Mouse (Mus musculus) embryonic fibroblast, embryonic 13.5 days (primary cell): ENCODE measurements around the gene Tnfaip3. TPM values are rescaled to one million over a fixed set of nuclear protein-coding genes. Genes with fewer than 3 reads are reported as not detected.
A peak's percentile ranks its signal among the peaks of the same experiment; 100 is the strongest.

Experiments
- H3K27ac ChIP-seq: 2 replicates; pipeline ENCODE4 v1.5.1; 2012; ENCODE audit warnings: low read length, control low read depth, inconsistent platforms; ENCODE audit not compliant: insufficient read depth
- H3K4me1 ChIP-seq: 2 replicates; pipeline ENCODE4 v1.6.1; 2011; ENCODE audit warnings: low read length; ENCODE audit not compliant: control insufficient read depth, insufficient read depth
- H3K4me3 ChIP-seq: 2 replicates; pipeline ENCODE4 v1.5.1; 2011; ENCODE audit warnings: mild to moderate bottlenecking, control low read depth, low read length; ENCODE audit not compliant: insufficient read depth
- CTCF ChIP-seq: IDR thresholded peaks from 2 replicates; pipeline ENCODE4 v1.5.1; 2011; ENCODE audit warnings: mild to moderate bottlenecking, control low read depth, low read length, moderate library complexity, borderline replicate concordance; ENCODE audit not compliant: insufficient read depth
- POLR2A ChIP-seq: IDR thresholded peaks from 2 replicates; pipeline ENCODE4 v1.6.1; 2011; ENCODE audit warnings: low read depth, mild to moderate bottlenecking, control low read depth, low read length, moderate library complexity
- polyA plus RNA-seq: library from polyadenylated mRNA; stranded (reverse); fragments of >200 nt; gene quantifications from 2 replicates; pipeline ENCODE4 v1.2.4, GENCODE M21; 2011; ENCODE audit warnings: low read depth; ENCODE audit not compliant: missing spikeins, insufficient read length

The Tnfaip3 gene
- polyA plus RNA-seq, 1 experiment, result 8.2 TPM

DNA sequence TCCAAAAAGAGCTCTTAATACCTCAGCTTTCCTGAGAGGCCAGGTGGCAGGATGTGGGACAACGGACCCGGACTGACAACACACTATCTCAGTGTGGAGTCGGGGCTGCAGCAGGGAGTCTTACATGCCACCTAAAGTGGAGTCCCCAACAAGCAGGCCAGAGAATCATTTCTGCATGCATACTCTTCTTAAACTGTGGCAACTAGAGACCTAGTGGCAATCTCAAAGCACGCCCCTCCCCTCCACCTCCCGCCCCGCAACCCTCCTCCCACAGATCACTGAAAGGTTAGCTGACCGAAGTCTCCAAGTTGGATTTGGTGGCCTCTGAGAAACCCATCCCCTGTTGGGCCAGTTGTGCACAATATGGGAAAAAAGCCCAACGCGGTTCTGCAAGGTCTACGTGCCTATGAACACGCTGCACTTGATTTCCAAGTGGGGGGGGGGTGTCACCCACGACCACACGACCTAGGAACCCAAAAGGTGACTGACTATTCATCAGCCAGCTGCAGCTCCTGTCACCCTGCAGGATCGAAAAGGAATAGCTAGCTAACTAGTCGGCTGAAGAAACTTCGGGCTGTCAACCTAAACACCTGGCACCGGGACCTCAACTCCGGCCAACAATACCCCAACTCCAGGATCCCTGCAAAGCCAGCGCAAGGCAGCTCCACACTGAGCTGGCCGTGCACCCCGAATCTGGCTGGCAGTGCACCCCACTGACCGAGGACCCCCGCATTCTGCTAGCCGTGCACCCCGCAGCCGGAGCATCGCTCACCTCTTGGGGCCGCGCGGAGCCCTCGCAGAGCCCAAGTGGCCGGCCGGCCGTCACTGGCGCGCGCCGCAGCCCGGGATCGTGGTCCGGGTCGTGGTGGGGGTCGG is 838 bp downstream of the Tnfaip3 start:
- Histone ChIP-seq H3K4me3 (peak overlapping the region; percentile 71), H3K27ac (peak overlapping the region; percentile 7; the same call in 1 of the 2 replicates), H3K4me1 (no peaks in the 10 kb centered on the region; the same call in 1 of the 2 replicates)
- TF ChIP-seq CTCF, result no peak
- no peak for TF ChIP-seq POLR2A

DNA sequence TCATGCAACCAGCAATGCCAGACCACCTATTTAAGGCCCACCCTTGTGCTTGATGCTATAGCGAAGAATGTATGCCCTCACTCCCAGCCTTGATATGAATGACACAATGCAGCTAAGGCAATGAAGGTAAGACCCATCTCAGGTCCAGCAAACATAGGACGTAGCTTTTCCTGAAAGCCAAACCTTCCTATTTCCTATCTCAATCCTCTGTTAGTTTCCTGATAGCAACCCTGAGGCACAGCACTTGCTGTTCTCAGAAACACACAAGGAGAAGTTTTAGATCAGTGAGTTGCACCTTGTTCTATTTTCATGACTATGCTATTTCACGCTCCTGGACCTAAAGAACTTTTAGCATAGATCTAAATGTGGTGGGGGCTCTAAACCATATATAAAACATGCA is 2.1 kb downstream of the Tnfaip3 start:
- Histone ChIP-seq H3K27ac (no peak overlapping the region), H3K4me1 (peaks cover 3% of the 10 kb centered on the region; the same call in 1 of the 2 replicates), H3K4me3 (peak overlapping the region; percentile 32)
- no peak for TF ChIP-seq CTCF
- no peak for TF ChIP-seq POLR2A

DNA sequence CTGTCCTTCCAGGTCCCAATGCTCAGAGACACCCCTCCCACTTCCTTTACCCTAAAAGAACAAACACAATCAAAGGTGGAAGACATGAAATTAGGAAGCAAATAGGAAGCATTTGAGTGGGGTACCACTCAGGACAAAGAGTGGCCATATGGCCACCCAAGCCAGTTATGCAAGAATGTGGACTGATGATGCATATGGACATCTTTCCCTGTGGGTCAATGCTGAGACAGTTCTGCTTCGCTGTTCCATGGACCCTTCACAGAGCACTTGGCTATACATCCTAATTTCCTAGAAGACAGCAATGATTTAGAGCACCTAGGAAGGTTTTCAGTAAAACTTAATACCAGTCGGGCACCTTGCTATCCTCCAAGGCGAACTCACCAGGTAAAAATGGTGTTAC is 2.8 kb downstream of the Tnfaip3 start:
- TF ChIP-seq CTCF, result no peak
- no peak for TF ChIP-seq POLR2A
- Histone ChIP-seq H3K4me3 (peak overlapping the region; percentile 32; the same call in 1 of the 2 replicates), H3K4me1 (peaks cover 3% of the 10 kb centered on the region; the same call in 1 of the 2 replicates), H3K27ac (no peak overlapping the region)

DNA sequence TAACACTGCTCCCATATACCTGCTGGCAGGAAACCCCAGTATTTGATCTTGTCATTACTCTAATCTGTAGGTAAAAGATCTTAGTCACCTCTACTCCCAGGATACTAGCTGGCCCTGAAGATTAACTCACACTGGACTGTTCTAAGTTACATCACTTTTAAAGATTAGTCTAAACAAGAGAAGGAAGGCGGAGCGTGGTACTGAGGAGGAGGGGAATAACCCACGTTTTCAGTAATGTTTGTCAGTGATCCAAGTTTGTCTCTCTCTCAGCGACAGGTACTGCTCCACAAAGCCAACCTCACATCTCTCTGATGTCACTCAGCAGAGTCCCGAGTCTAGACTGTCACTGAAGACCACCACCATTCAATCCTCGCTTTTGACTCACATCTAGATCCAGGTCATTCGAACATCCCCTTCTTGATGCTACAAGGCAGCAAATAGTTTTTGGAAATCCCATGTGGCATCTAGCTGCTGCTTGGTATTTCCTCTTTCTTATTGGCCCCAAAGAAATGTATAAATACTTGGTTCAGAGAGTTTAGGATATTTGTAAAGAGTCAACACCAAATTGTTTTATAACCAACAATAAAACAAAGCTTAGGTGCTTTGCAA is 3.5 kb downstream of the Tnfaip3 start:
- TF ChIP-seq CTCF (no peak), POLR2A (no peak)
- peaks cover 3% of the 10 kb centered on the region; the same call in 1 of the 2 replicates for H3K4me1 ChIP-seq
- H3K27ac ChIP-seq, result no peak overlapping the region
- H3K4me3 ChIP-seq, result no peak overlapping the region; the same call in 1 of the 2 replicates

DNA sequence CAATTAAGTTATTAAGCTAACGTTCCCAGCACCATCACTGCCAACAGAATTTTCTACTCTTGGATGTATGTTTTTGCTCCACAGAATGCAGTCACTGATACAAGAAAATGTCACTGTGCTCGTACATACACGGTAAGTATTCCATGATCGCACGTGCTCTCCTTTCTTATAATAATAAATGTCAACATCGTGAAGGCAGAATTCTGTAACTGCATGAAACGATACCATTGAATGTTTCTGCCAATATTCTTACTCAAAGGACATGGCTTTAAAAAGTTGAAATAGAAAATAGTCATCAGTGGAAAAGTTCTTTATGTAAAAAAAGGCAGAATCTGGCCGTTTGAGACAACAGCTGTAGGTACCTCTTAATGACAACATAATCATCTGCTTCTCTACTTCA is 5.0 kb downstream of the Tnfaip3 start:
- H3K27ac ChIP-seq, result no peak overlapping the region
- H3K4me3 ChIP-seq, result no peak overlapping the region
- TF ChIP-seq CTCF (no peak), POLR2A (no peak)
- peaks cover 3% of the 10 kb centered on the region; the same call in 1 of the 2 replicates for H3K4me1 ChIP-seq

DNA sequence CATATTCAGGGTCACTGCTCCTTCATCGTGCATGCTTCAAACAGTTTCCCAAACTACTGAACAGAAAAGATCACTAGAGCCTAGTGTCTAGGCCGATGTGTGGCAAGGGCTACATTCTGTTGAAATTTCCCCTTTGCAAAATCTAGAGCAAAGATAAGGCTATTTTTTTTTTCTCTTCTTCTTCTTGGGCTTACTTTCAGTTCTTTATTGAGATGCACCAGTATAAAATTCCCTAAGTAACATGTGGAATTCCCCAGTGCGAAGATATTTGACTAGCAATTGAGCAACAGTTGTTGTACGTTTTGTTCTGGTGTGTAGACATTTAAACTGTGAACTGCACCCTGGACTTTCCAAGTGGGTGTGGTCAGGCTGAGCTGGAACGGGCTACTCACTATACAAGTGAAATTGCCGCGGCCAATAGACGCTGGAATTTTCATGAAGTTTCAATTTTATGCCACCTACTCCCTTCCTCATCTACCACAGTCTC is 6.2 kb downstream of the Tnfaip3 start:
- Histone ChIP-seq H3K4me1 (peaks cover 3% of the 10 kb centered on the region; the same call in 1 of the 2 replicates), H3K27ac (no peak overlapping the region), H3K4me3 (no peak overlapping the region)
- TF ChIP-seq POLR2A (no peak), CTCF (no peak)

DNA sequence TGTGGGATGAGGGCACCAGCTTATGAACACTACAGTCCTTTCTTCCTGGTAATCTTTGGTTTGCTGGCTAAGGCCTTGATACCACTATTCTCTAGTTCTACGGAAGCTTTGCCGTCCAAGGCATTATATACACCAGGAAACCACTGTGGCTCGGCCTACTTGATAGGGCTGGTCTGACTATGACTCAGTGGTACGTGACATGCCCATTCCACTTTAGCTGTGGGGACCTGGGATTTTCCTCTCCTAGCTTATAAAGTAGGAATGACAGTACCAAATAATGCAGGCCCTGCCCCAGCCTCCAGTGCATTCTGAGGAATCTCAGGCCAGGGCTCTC is 6.9 kb downstream of the Tnfaip3 start:
- H3K4me1 ChIP-seq, result peaks cover 3% of the 10 kb centered on the region; the same call in 1 of the 2 replicates
- TF ChIP-seq CTCF, result no peak
- no peak for TF ChIP-seq POLR2A
- H3K4me3 ChIP-seq, result no peak overlapping the region
- H3K27ac ChIP-seq, result no peak overlapping the region

DNA sequence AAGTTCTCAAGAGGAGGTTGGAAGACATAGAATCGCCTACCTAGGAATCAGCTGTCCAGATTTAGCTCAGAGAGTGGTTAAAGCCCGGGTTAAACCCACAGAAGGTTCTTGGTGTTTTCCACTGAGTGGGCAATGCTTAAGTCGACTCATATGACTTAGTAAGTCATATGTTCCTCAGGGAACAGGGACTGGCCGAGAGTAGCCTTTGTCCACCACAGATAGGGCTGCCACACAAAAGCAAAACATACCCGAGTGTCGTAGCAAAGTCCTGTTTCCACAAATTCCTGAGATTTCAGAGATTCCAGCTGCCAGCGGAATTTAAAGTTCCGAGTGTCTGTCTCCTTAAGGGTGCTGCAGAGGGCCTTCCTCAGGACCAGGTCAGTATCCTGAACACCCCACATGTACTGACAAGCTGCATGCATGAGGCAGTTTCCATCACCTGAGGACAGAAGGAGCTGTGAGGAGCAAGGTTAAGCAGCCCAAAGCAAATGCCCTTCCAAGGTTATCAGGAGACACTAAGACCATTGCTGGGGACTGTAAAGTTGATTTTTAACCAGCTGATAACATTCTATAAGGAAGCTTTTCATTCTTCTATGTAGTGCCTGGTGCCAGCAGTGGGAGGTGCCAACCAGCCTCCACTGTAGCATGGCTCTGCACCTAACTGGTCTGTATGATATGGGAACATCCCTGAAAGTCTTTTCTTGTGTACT is 7.4 kb downstream of the Tnfaip3 start:
- Histone ChIP-seq H3K4me3 (no peak overlapping the region), H3K4me1 (peaks cover 3% of the 10 kb centered on the region; the same call in 1 of the 2 replicates), H3K27ac (no peak overlapping the region)
- no peak for TF ChIP-seq POLR2A
- TF ChIP-seq CTCF, result no peak

DNA sequence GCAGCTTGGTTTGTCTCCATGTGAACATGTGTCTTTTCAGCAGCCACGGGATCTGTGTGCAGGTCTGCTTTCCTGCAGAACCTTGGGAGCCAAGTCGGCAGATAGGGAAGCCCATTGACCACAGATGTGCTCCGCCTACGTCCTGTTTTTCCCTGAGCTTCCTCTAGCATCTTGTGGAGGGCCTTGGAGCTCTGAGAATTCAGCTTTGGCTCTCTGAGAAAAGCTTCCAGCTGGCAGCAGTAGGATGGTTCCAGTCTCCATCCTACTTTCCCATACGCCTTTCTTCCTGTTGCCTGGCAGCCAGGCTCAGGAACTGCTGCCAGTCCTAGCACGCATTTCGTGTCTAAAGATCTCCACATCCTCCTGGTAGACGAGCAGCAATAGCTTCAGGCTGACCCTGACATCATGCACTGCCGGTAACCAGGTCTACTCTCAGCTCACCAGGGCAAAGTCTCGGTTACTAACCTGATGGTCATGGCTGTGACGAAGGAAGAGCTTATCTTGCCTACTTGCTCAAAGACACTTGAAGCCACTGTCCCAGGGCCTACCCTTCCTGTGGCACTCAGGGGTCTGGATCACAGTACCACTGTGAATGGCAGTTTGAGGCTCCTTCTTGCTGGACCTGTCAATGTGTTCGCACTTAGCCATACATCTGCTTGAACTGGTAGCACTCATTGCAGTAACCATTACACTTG is 13.2 kb downstream of the Tnfaip3 start:
- no peak for TF ChIP-seq POLR2A
- no peak for TF ChIP-seq CTCF

More for the DNA sequence above, 13.2 kb downstream of the Tnfaip3 start:
- Histone ChIP-seq H3K4me1 (peaks cover 6% of the 10 kb centered on the region; the same call in 1 of the 2 replicates), H3K27ac (no peak overlapping the region), H3K4me3 (no peak overlapping the region)
